Comparison of ENCODE assay signal across 12 mouse cellular contexts in genomic region chr7:45616277-45616676, GRCm38 (mm10). TPM values are rescaled to one million over a fixed set of nuclear protein-coding genes. Genes with fewer than 3 reads are reported as not detected.
DNase-seq lines count a peak whose midpoint lies in the region; ATAC-seq and TF ChIP-seq lines count a peak whose summit lies in the region.
"Had no signal": no experiment of that assay in that cellular context is flagged by ENCODE, and none has a peak within 500 bp of the region (broad histone marks: within the 10 kb centered on the region; RNA-seq: fewer than 3 reads in every experiment).

No protein-coding gene starts in this region.

- ATAC-seq in Patski = peak; percentile 72
- ATAC-seq in frontal cortex, adult (ENCODE audit: low TSS enrichment) = no peak
- no peak for ATAC-seq in intestine, embryonic 15.5 days

- no peaks in the 10 kb centered on the region for H3K36me3 ChIP-seq in kidney, adult 2 months (ENCODE audit: control insufficient read depth, insufficient read depth, low read length)
- H3K36me3 ChIP-seq in intestine, embryonic 15.5 days = no peaks in the 10 kb centered on the region
- H3K36me3 ChIP-seq: forebrain, embryonic 10.5 days had no signal

- peak; percentile 62 for DNase-seq in kidney, adult 2 months
- DNase-seq in kidney, adult 9 months = no peak
- peak; percentile 77 for DNase-seq in A20 (ENCODE audit: low read depth, low spot score)
- DNase-seq in Patski (ENCODE audit: low read depth, low spot score) = no peak
- peak; percentile 40 to 53 for DNase-seq in kidney, postnatal 25 days
- DNase-seq in spleen, adult 12 weeks (ENCODE audit: low spot score) = no peak
- DNase-seq: thymus, postnatal 4 days had no signal

- no peaks in the 10 kb centered on the region for H3K27me3 ChIP-seq in kidney, adult 2 months (replicated peaks; ENCODE audit: control insufficient read depth, insufficient read depth, low read length)
- H3K27me3 ChIP-seq in Patski = no peaks in the 10 kb centered on the region
- H3K27me3 ChIP-seq in intestine, embryonic 15.5 days (replicated peaks) = peaks cover 39% of the 10 kb centered on the region

- in situ Hi-C loops in Patski (cut with MboI; ENCODE audit: low pct_unique_long_range_greater_than_20kb) = no loop called here

- CTCF ChIA-PET in Patski (lab: Charles Lee) = interaction anchor here (1.1 kb wide), 1 partner anchor 17 kb away, joined by 3 read pairs; no protein-coding TSS in a partner anchor

- TF ChIP-seq POLR2A in kidney, adult 2 months (IDR thresholded peaks at IDR 0.05; ENCODE audit: low read depth, low read length) = no peak

- H3K4me1 ChIP-seq in kidney, adult 2 months (ENCODE audit: control insufficient read depth, insufficient read depth, low read length) = no peaks in the 10 kb centered on the region; the same call in 1 of the 2 replicates
- peaks cover 11% of the 10 kb centered on the region for H3K4me1 ChIP-seq in intestine, embryonic 15.5 days (replicated peaks)

- 42% methylated on average over 6 of the region's 6 CpGs for WGBS in kidney, adult 2 months
- 46% methylated on average over 6 of the region's 6 CpGs for WGBS in intestine, embryonic 15.5 days

- H3K4me3 ChIP-seq in kidney, adult 2 months (ENCODE audit: insufficient read depth, low read depth, low read length) = no peak overlapping the region
- H3K4me3 ChIP-seq in intestine, embryonic 15.5 days (replicated peaks) = no peak overlapping the region
- H3K4me3 ChIP-seq: heart, adult 2 months had no signal

- H3K9me3 ChIP-seq in intestine, embryonic 15.5 days = no peaks in the 10 kb centered on the region
- H3K9me3 ChIP-seq: forebrain, embryonic 10.5 days had no signal

- POLR2A ChIA-PET in Patski (lab: Charles Lee) = interaction anchor here (0.7 kb wide), 1 partner anchor 12 kb away, joined by 4 read pairs; the partner anchor contains the start of gene Rasip1

- H3K4me2 ChIP-seq in intestine, embryonic 15.5 days (replicated peaks) = no peak overlapping the region

- no peak overlapping the region for H3K9ac ChIP-seq in intestine, embryonic 15.5 days

- TF ChIP-seq CTCF in kidney, adult 2 months (conservative IDR thresholded peaks at IDR 0.05; ENCODE audit: insufficient read depth, insufficient read length, low read depth, low read length) = no peak
- no peak for TF ChIP-seq CTCF in Patski (IDR thresholded peaks at IDR 0.05)

- no peak overlapping the region for H3K27ac ChIP-seq in kidney, adult 2 months (ENCODE audit: insufficient read depth, low read depth, low read length)
- no peak overlapping the region for H3K27ac ChIP-seq in intestine, embryonic 15.5 days
- H3K27ac ChIP-seq: forebrain, embryonic 10.5 days; heart, adult 2 months; hindbrain, embryonic 14.5 days had no signal

RNA-seq across cellular contexts. Expression of gene Fut1, which starts 0.8 kb away (rescaled TPM):
- 0.05 and 0.11 TPM in 2 replicates for polyA plus RNA-seq in kidney, adult 2 months (2012; rRNA removed)
- polyA plus RNA-seq in Patski (2021) = 0.91 TPM
- 0.38 and 0.73 TPM in 2 replicates for polyA plus RNA-seq in intestine, embryonic 15.5 days (2015; fragmentation: Nextera tagmentation; extraction: Ambion mirVana)
- polyA plus RNA-seq: forebrain, embryonic 10.5 days; hindbrain, embryonic 14.5 days had no signal

RNA-seq across cellular contexts. Expression of gene Fgf21, which starts 1.0 kb away (rescaled TPM):
- polyA plus RNA-seq in kidney, adult 2 months (2012; rRNA removed) = not detected in 2 replicates
- polyA plus RNA-seq in Patski (2021) = 0.14 TPM
- 0.18 and 0.30 TPM in 2 replicates for polyA plus RNA-seq in intestine, embryonic 15.5 days (2015; fragmentation: Nextera tagmentation; extraction: Ambion mirVana)
- polyA plus RNA-seq: forebrain, embryonic 10.5 days; heart, adult 2 months; hindbrain, embryonic 14.5 days had no signal

RNA-seq across cellular contexts. Expression of gene Izumo1, which starts 5.3 kb away (rescaled TPM):
- 0.29 and 0.34 TPM in 2 replicates for polyA plus RNA-seq in kidney, adult 2 months (2012; rRNA removed)
- 0.12 TPM for polyA plus RNA-seq in Patski (2021)
- 0.13 TPM in 1 of 2 replicates, not detected in the other for polyA plus RNA-seq in intestine, embryonic 15.5 days (2015; fragmentation: Nextera tagmentation; extraction: Ambion mirVana)
- polyA plus RNA-seq: hindbrain, embryonic 14.5 days had no signal

RNA-seq across cellular contexts. Expression of gene Rasip1, which starts 11.0 kb away (rescaled TPM):
- 19.9 and 20.4 TPM in 2 replicates for polyA plus RNA-seq in kidney, adult 2 months (2012; rRNA removed)
- 1.6 TPM for polyA plus RNA-seq in Patski (2021)
- polyA plus RNA-seq in intestine, embryonic 15.5 days (2015; fragmentation: Nextera tagmentation; extraction: Ambion mirVana) = 9.8 and 9.9 TPM in 2 replicates

RNA-seq across cellular contexts. Expression of gene Mamstr, which starts 23.5 kb away (rescaled TPM):
- 2.1 and 2.5 TPM in 2 replicates for polyA plus RNA-seq in kidney, adult 2 months (2012; rRNA removed)
- 0.40 TPM for polyA plus RNA-seq in Patski (2021)
- 5.2 and 7.3 TPM in 2 replicates for polyA plus RNA-seq in intestine, embryonic 15.5 days (2015; fragmentation: Nextera tagmentation; extraction: Ambion mirVana)

Comparison
In these comparisons a context has a peak if more than half of its experiments do, and no peak if none do; other contexts are left out.
1. DNase-seq: peak in kidney, adult 2 months (single experiment), A20 (single experiment) and kidney, postnatal 25 days (2 of 2); none in kidney, adult 9 months (single experiment), Patski (single experiment) and spleen, adult 12 weeks (single experiment).